Mouse (Mus musculus) ovary, postnatal 36 days (tissue): ENCODE measurements around the gene Wasf1.
A peak's percentile ranks its signal among the peaks of the same experiment; 100 is the strongest.

Experiments
- DNase-seq: peaks from one replicate; pipeline ENCODE4 v3.0.0; 2022; ENCODE audit warnings: low spot score, mixed read lengths

Gene Wasf1

GRCm38 (mm10) chr10:40895765-40896164 lies 12.5 kb downstream of the Wasf1 start:
- no peak for DNase-seq

GRCm38 (mm10) chr10:40896656-40897055 lies 13.4 kb downstream of the Wasf1 start:
- DNase-seq: no peak

GRCm38 (mm10) chr10:40901786-40902185 lies 18.5 kb downstream of the Wasf1 start:
- DNase-seq: no peak

GRCm38 (mm10) chr10:40906131-40906530 lies 22.9 kb downstream of the Wasf1 start:
- DNase-seq: no peak

- DNase-seq: no peak
These were observed 23.5 kb downstream of the Wasf1 start for GRCm38 (mm10) chr10:40906802-40907201.

GRCm38 (mm10) chr10:40908580-40908979 lies 25.3 kb downstream of the Wasf1 start:
- no peak for DNase-seq

- no peak for DNase-seq
These were observed 27.5 kb downstream of the Wasf1 start for GRCm38 (mm10) chr10:40910811-40911210.

GRCm38 (mm10) chr10:40915240-40915639 lies 32.0 kb downstream of the Wasf1 start:
- DNase-seq: no peak

- DNase-seq: no peak
These were observed 35.6 kb downstream of the Wasf1 start for GRCm38 (mm10) chr10:40918669-40919440.

GRCm38 (mm10) chr10:40919464-40919863 lies 36.2 kb downstream of the Wasf1 start:
- no peak for DNase-seq

GRCm38 (mm10) chr10:40932995-40933394 lies 49.7 kb downstream of the Wasf1 start:
- no peak for DNase-seq

- DNase-seq: no peak
These were observed 53.0 kb downstream of the Wasf1 start for GRCm38 (mm10) chr10:40936160-40936726.

GRCm38 (mm10) chr10:40937569-40937968 lies 54.3 kb downstream of the Wasf1 start:
- no peak for DNase-seq

- DNase-seq: no peak
These were observed 59.4 kb downstream of the Wasf1 start for GRCm38 (mm10) chr10:40942688-40943087.

- no peak for DNase-seq
These were observed 66.9 kb downstream of the Wasf1 start for GRCm38 (mm10) chr10:40950176-40950575.

- no peak for DNase-seq
These were observed 72.9 kb downstream of the Wasf1 start for GRCm38 (mm10) chr10:40956206-40956605.

GRCm38 (mm10) chr10:40961365-40961764 lies 78.1 kb downstream of the Wasf1 start:
- DNase-seq: no peak

- no peak for DNase-seq
These were observed 78.7 kb downstream of the Wasf1 start for GRCm38 (mm10) chr10:40962008-40962407.

GRCm38 (mm10) chr10:40964546-40964945 lies 81.3 kb downstream of the Wasf1 start:
- DNase-seq: no peak

- DNase-seq: no peak
These were observed 85.3 kb downstream of the Wasf1 start for GRCm38 (mm10) chr10:40968551-40968950.

- DNase-seq: peak; percentile 9
These were observed 86.2 kb downstream of the Wasf1 start for GRCm38 (mm10) chr10:40969372-40970033.

GRCm38 (mm10) chr10:40970601-40971245 lies 87.4 kb downstream of the Wasf1 start:
- no peak for DNase-seq

GRCm38 (mm10) chr10:40971256-40971655 lies 88.0 kb downstream of the Wasf1 start:
- no peak for DNase-seq
